Mouse (Mus musculus): ENCODE measurements at regions not wholly inside any gene's neighbourhood (a gene's known extent, or its start where the extent isn't known, plus 50 kb on each side); places are given as distances from the start of the nearest gene placed in this dataset.

GRCm38 (mm10) chr8:92071305-92072253 is 269.7 kb upstream of the Irx3 start:
- DNase-seq (ENCODE audit: low spot score in 2 of 2) = no peak

DNA sequence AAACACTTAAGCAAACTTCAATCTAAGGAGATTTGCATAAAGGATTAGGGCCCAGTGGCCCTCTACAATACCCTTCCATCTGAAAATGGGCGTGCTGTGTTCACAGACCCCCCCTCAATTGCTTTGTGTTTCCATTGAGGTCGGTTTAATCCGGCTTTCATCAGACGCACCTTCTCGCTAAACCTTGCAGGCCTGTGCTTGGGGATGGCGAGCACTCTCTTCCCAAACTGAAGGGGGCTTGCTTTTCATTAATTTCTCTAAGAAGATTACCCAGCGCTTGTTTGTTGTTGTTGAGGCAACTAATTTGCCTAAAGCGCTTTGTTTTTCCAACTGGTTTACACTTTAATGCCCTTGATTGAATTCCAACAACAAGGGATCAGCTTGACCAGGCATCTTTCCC is 268.8 kb upstream of the Irx3 start:
- DNase-seq (ENCODE audit: low spot score in 2 of 2) = no peak

- no peak for DNase-seq (ENCODE audit: low spot score in 2 of 2)
Observed at GRCm38 (mm10) chr8:92066435-92066834, 264.6 kb upstream of the Irx3 start.

DNA sequence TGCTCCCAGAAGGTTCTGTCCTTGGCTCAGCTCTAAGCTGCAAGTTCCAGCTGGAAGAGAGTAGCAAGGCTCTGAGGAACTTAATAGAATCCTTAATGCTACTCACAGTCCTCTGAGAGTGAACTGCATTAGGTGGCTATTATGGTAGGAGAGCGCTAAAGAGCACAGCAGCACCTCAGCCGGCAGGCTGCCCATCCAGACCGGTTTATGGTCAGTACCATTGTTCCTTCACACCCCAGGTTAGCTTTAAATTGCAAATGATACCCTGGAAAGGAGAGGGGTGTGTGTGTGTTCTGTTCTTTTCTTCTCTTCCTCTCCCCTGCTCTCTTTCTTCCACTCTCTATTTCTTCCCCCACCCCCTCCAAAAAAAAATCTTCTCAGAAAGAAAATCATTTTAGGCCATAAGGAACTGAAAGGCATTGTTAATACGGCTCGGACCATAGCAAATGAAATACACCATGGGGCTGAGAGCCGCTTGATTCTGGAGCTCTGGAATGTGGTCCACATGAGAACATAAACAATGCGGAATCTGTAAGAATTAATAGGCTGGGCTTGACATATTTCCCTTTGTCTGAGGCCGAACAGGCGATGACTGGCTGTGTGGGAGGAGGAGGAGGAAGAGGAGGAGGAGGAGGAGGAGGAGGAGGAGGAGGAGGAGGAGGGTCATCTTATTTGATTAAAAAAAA is 263.8 kb upstream of the Irx3 start:
- no peak for DNase-seq (ENCODE audit: low spot score in 2 of 2)

DNA sequence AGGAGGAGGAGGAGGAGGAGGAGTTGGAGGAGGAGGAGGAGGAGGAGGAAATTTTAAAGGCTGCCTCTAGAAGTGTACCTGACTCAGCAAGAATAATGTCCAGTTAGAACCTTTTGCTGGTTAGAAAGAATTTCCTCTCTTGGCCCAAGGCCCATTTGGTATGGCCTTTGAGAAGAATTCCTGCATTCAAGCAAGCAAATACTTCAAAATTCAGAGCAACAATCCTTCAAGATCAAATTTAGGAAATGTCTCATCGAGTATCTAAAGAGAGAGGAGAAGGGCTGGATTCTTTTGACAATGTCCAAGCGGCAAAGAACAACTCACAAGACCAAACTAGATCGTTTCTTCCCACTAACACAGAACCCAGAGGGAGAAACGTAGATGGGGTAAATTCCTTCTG is 263.1 kb upstream of the Irx3 start:
- no peak for DNase-seq (ENCODE audit: low spot score in 2 of 2)

DNA sequence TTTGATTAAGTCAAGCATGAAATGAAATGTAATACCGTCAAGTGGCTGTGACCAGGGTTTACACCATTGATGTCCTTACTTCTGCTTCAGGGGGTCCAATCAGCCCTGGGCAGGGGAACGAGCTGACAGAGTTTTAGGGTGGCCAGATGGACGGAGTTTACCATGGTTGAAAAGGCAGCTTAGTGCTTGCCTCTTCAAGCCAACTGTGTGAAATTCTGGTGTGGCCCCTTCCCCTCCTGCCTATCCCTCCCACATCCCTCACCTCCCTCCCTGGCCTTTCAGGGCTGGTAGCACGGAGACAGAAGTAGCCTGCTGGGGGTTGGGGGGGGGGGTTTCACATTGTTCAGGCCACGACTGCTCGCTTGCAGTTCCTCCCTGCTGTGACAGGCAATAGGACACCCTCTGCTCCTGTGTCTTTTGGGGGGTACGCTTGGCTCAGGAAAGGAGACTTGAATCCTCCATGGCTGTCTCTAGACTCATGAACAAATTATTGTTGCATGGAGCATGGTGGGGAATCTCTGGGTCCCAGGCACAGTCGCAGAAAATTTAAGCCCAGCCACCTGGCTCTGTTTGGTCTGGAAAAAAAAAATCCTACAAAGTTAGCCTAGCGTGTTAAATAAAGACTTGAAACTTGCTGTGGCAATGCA is 262.4 kb upstream of the Irx3 start:
- no peak for DNase-seq (ENCODE audit: low spot score in 2 of 2)

DNA sequence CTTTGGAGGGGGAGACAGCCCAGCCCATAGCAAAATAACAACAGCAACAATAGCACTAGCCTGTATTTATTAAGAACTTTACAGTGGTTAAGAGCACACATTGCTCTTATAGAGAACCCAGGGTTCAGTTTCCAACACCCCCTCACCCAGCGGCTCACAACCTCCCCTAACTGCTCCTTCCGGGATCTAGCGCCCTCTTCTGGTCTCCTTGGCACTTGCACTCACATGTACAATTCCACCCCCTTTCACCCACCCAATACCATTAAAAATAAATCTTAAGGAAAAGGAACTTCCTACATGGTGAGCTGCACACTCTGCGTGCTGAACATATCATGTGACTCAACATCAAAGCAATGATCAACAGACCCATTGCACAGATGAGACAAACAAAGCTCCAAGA is 261.5 kb upstream of the Irx3 start:
- DNase-seq (ENCODE audit: low spot score in 2 of 2) = no peak

GRCm38 (mm10) chr8:92059471-92059870 is 257.6 kb upstream of the Irx3 start:
- DNase-seq (ENCODE audit: low spot score in 2 of 2) = no peak

DNA sequence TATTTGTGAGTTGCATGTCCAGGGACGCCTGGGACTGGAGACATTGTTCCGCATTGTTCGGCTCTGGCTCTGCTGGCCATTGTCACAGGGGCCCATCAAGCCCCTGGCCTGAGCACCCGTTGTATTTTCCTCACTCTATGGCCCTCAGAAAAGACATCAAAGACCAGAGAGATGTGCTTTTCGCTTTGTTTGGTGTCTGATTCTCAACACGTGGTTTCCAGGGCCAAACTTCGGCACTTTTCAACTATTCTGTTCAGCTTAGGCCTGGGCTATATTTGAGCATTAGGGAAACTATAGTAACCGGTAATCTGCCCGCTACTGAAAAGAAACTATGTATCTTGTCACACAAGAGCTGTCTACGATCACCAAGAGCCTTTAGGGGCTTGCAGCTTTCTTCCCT is 257.1 kb upstream of the Irx3 start:
- no peak for DNase-seq (ENCODE audit: low spot score in 2 of 2)

GRCm38 (mm10) chr8:92057857-92058256 is 256.0 kb upstream of the Irx3 start:
- DNase-seq (ENCODE audit: low spot score in 2 of 2) = no peak

DNA sequence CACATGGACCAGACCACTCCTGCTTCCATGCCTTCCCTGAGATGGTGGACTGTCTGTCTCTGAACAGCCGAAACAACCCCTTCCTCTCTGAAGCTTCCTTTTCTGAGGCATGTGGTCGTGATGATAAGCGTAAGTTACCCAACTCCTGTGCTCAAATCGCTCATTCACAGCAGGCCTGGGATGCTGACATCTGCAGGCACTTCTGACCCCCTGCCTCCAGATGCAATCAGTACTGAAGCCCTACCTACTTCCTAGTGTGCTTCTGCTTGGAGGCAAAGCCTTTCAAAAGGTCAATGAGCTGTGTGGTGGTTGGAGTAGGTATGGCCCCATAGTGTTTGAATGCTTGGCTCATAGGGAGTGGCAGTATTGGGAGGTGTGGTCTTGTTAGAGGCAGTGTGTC is 253.7 kb upstream of the Irx3 start:
- no peak for DNase-seq (ENCODE audit: low spot score in 2 of 2)

- no peak for DNase-seq (ENCODE audit: low spot score in 2 of 2)
Observed at GRCm38 (mm10) chr8:92044695-92045094, 242.8 kb upstream of the Irx3 start.

DNA sequence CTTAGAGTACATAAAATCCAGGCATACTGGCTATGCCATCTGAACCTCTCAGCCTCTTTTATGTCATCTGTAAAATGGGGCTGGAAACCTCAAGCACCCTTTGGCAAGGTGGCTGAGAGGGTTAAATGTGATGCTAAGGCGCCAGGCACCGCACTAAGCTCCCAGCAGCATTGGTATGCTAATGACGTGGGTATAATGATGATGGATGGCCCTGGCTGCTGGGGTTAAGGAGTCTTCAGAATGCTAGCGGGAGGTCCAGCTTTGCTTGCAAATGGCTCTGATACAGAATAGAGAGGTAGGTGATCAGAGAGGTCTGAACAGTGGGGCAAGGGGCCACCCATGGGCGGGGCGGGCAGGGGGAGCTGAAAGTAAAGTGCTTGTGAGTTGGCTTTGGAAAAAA is 241.1 kb upstream of the Irx3 start:
- DNase-seq (ENCODE audit: low spot score in 2 of 2) = no peak

- DNase-seq (ENCODE audit: low spot score in 2 of 2) = no peak
Observed at GRCm38 (mm10) chr8:92029954-92030353, 228.1 kb upstream of the Irx3 start.

- no peak for DNase-seq (ENCODE audit: low spot score in 2 of 2)
Observed at GRCm38 (mm10) chr8:92029516-92029915, 227.6 kb upstream of the Irx3 start.

DNA sequence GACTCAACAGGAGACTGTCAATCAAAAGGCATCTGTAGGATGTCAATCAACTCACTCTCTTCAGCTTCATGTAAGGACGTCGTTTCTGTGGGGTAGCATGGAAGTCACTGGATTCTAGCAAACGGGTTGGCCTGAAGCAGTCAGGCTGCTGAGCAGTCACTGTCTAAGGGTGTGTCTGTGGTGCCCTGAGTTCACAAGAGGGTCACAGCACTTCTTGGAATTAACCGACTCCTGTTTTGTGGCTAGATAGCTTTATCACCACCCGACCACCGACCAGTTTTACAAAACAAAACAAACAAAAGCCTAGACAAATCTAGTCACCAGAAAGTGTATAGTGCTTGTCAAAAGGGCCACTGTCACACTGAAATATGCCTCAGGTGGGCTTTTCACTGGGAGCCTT is 226.4 kb upstream of the Irx3 start:
- no peak for DNase-seq (ENCODE audit: low spot score in 2 of 2)

DNA sequence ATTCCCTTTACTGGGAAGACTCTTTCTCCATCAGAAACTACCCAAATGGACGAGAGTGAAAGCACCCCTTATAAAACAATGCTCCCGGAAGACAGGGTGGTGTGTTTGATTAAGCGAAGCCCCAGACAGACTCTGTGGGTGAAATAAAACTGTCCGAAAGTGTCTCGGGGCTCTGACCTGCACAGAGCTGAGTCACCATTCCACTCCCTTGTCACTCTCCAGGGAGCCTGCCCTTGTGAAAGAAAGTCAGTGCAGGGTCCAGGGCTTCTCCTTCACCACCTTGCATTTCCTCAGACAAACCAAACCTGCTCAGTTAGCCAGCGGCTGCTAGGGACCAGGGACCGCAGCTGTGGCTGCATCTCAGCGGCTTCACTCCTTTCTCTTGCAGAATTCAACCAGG is 222.3 kb upstream of the Irx3 start:
- no peak for DNase-seq (ENCODE audit: low spot score in 2 of 2)

DNA sequence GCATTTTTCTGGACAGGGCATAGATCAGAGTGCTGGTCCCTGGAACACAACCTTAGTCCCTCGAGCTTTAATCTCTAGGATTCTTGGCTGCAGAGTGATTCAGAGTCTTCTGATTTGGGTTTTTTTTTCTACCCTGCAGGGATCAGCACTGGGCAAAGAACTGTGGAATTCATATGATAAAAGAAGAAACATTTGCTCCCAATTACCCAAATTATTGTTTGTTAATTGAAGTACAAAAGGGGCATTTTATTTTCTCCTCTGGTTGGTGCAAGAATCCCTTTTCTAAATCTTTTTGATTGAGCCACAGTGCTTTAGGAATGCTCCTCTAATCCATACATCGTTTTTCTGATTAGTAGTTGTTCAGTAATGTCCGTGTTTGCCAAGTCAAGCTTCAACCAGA is 219.7 kb upstream of the Irx3 start:
- no peak for DNase-seq (ENCODE audit: low spot score in 2 of 2)

DNA sequence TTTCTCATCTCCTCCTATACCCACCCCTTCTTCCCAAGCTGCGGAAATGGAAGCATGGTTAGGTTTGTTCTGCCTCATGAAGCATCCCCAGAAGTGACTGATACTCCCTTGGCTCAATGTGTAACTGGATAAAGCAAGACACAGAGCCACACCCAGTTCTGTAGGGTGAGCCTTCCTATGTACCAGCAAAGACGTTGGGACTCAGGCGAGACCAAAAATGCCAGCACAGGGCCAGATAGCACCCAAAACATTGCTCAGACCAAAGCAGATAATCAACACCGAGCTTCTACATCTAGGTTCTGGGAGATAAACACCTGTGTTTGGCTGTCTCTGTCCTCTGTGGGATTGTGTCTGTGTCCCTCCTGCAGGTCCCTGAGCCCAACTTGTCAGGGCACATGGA is 212.8 kb upstream of the Irx3 start:
- DNase-seq (ENCODE audit: low spot score in 2 of 2) = no peak

DNA sequence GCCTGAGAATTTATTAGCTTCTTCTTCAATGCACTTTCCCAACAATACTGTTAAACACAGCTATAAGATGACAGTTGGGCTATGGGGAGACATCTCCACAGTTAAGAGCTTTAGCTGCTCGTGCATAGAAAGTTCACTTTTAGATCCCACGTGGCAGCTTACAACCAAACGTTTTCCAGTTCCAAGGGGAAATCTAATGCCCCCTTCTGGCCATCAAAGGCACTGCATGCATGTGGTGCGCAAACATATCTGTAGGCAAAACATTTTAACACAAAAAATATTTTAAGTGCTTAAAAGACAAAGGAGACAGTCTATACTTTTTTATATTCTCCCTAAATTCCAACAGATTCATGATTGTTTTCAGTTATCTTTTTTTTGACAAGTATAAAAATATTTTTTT is 211.3 kb upstream of the Irx3 start:
- DNase-seq (ENCODE audit: low spot score in 2 of 2) = no peak

- DNase-seq (ENCODE audit: low spot score in 2 of 2) = no peak
Observed at GRCm38 (mm10) chr8:92010412-92010811, 208.5 kb upstream of the Irx3 start.

Data from frontal cortex, postnatal 25 days (tissue).